Mouse (Mus musculus): ENCODE measurements around the gene Serpini1.

Gene Serpini1

DNA sequence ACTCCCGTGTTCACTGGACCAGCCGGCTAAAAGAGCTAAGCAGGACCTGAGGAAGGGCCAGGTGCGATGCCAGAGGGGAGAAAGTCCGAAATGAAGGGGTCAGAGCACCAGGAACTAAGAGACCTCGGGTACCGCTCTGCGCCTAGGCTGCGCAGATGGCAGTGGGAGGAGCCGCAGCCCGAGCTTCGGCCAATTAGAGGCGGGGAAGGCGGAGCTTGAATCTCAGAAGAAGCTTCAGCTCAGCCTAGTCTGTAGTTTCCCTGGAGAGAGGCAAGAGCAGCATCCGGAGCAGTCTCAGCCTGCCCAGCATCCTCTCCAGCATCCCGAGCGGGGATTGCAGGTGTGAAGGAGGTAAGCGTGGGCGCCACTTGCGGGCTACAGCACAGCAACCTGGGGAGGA is at the start of gene Serpini1:
Gene Serpini1 (plus strand): TSS at position 256 of the 400 bp plus-strand sequence.
- peak; percentile 92 for DNase-seq (ENCODE audit: low spot score)

DNA sequence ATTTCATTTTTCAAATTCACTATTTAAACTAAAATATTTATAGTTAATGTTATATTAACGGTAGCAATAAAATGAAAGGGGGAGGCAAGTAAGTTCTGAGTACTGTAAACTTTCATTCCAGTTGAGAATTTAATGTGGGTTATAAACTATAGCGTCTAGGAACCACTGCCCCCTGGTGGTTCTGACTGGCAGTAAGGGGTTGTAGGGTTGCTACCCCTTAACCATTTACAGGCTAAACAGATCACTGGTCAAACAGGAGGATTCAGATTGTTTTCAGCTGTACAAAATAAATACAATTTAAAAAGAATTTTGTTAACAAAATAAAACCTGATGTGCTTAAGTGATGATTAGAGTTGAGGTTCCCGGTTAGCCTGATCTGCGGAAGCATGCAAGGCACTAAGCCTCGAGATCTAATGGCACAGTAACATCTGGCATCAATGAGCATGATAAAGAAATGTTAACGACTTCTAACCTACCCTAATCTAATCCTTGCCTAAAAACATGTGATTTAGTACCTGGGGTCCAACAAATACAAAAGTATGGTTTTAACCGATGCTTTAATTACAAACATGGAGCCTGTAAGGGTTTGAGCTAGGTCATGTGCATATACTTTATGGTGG is 39.6 kb upstream of the Serpini1 start:
- peak; percentile 48 for DNase-seq (ENCODE audit: low spot score)

DNA sequence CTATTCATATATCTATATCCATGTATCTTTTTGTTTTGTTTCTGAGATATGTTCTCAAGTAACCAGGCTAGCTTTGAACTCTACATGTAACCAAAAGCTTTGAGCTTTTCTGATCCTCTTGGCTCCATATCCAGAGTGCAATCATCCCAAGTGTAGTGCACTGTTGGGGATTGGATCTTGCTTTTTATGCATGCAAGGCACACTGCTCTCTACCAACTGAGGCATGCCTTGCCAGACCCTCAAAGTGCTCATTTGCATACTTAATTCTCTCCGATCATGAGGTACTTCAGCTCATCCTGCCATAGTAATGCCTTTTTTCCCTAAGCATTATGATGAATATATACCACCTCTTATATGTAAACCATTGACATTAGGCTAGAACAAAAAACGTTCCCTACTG is 36.0 kb upstream of the Serpini1 start:
- no peak for DNase-seq (ENCODE audit: low spot score)

DNA sequence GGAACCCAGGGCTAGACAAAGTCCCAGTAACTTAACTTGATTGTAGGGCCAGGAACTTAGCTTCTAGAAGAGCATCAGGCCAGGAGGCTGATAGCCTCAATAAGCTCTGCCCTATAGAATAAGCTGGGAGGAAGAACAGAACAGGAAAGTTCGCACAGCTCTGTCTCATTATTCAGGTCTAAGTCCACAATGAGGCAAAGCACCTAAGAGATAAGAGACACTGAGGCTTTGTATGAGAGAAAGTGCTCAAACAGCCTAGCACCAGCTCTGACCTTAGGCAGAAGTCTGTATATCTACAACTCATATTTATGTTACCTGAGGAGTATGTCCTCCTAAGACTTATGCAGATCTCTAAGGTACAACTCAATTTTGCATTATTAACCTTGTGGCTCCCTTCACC is 34.8 kb upstream of the Serpini1 start:
- DNase-seq (ENCODE audit: low spot score), result no peak

DNA sequence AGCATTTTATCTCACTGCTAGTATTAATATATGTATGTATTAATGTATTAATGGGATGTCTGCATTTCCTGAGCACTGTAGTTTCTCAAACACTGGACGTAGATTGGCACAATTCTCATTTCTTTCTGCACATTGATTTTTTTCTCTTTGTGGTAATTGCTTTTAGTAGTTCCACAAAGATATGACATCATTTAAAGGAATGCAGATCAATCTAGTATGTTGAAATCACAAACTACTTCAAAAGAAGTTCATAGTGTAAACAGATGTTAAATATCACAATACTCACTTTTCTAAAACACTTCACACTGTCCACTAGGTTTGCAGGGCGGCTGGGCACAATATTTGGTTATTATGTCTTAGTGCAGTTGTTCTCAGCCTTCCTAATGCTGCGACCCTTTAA is 26.3 kb upstream of the Serpini1 start:
- no peak for DNase-seq (ENCODE audit: low spot score)

DNA sequence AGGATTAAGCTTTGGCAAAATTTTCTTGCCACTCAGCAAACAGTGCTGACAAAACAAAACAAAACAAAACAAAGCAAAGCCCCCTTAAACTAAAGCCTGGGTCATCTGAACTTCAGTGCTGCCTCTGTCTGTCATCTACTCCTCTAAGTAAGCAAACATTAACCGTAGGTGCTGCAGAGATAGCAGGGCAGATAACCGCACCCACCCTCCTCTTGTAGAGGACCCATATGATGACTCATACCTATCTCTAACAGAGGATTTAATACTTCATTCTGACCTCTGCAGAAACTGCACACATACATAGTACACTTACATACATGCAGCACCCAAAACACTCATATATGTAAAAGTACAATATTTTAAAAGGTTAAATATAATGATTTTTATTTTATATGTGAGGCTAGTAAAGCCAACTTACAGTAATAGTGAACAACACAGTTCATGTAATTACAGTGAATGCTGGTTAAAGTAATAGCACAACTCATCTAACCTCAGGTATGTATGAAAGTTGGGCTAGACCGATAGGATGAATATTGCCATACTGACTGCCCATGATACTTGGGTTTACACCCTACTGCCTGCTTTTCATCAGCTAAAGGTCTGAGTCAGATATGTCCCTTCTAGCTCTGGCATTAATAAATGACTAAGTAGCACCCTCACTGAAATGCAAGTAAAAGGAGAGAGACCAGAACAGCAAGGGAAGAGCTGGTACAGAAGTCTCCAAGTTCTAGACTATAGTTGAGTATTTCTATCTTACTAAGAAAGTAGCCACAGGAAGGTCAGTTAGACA is 23.1 kb upstream of the Serpini1 start:
- DNase-seq (ENCODE audit: low spot score), result no peak

DNA sequence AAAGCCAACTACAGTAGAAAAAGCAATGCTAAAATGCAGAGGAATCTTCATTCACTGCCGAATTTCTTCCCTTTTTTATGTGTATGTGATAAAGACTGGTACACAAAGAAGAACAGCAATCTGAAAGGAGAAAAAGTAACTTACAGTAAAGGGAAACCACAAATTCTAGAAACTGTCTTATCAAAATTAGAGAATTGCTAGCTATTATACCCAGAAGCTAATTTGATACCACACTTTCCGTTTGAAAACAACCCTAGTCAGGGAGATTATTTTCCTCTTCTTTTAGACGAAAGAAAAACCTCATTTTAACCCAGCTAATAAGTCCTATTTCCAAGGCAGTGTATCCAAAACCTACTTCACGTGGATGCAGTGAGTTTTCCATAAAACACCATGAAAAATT is 16.1 kb upstream of the Serpini1 start:
- DNase-seq (ENCODE audit: low spot score), result no peak

DNA sequence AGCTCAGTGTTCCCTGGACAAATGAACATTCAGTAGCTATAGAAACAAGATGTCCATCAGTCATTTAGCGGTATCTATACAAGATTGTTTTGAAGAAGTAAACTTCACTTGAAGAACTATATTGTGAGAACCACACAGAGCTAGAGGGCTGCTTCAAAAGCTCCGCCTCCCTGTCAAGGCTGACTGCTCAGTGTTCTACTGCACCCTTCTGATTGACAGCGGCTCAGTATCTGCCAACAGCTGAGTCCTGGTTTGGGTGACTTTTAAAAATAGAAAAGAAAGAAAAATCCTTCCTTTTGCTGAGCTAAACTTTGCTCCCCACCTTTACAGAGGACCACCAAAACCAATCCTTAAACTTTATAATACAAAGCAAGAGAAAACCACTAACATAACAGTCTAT is 14.5 kb upstream of the Serpini1 start:
- peak; percentile 19 for DNase-seq (ENCODE audit: low spot score)

DNA sequence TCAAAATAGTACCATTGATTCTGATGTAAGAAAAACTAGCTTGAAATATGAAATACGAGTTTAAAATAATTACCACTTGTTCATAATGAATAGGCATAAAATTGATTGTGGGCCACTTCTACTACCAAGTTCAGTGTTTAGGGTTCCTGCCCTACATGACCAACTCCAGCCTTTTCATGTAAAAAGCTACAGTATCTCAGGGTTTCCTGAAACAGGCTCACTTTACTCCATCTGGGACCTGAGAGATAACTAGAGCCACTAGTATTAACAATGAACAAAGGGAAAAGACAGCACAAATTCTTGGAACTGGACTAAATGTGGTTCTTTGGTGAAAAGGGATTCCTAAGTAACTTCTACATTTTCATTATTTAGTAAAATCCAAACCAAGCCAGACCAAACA is 13.1 kb upstream of the Serpini1 start:
- DNase-seq (ENCODE audit: low spot score), result no peak

DNA sequence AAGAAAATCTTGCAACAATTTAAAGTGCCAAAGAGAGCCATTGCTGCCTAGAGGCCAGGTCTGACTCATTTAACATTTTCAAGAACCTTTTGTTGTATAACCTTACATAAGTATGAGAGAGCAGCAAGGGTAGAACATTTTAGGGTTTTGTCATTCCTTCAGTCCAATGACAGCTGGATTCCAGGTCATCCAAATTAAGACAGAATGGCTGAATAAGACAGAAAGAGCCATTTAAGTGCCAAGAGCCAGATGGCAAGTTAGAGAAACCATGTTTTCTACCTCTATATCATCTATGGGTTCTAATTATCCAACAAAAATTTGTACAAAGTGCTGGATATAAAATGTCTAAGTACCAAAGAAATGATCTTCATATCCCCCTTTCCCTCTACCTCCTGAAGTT is 6.1 kb upstream of the Serpini1 start:
- DNase-seq (ENCODE audit: low spot score), result no peak

DNA sequence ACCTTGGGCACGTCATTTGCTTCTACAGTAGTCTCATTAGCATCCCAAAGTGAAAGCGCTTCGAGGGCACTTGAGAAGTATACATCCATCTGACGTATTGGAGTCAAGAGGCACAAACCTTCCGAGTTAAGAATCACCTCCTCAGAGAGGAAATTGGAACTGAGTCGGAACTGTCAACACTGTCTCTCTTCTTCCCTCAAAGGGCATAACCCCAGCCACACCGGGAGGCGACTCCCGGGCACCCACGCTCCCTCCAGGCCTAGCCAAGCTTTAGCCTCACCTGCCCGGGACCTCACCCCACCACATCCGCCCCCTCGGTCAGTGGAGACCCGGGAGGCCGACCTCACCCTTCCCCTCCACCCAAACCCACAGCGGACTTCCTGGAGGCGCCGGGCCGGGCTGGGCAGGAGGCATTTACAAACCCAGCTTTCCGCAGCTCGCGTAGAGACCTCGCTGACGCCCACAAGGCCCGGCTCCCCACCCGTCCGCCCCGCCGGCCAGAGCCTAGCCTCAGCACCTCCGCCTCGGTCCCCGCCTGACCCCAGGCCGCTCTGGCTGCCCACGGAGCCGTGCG is 1.1 kb upstream of the Serpini1 start:
- DNase-seq (ENCODE audit: low spot score), result peak; percentile 12

DNA sequence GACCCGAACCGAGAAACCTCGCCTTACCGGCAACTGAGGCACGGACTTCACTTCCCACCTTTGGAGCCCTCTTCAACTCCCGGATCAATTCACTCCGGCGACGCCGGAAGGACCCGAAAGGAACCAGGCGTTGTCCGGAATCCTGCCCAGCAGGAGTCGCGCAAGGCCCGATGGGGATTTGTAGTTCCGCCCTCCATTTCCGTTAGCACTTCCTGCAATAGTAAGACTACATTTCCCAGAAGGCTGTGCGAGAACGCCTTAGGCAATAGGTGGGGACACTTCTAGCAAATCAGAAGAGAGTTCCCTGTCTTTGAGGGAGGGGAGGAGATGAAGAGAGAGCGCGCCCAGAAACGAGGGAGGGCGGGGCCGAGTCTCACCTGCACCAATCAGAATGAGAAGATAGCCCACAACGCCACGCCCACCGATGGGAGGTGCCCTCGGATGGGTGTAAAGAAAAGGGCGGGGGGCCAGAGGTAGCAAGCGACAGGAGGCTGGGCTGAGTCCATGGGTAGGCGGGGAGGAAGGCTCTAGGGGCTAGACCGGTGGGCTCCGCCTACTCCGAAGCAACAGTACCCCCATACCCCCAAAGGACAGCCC is 554 bp upstream of the Serpini1 start, which contains the start of gene Pdcd10:
Gene Pdcd10 (minus strand): TSS at position 162 of the 597 bp plus-strand sequence.
- peak; percentile 100 for DNase-seq (ENCODE audit: low spot score)

DNA sequence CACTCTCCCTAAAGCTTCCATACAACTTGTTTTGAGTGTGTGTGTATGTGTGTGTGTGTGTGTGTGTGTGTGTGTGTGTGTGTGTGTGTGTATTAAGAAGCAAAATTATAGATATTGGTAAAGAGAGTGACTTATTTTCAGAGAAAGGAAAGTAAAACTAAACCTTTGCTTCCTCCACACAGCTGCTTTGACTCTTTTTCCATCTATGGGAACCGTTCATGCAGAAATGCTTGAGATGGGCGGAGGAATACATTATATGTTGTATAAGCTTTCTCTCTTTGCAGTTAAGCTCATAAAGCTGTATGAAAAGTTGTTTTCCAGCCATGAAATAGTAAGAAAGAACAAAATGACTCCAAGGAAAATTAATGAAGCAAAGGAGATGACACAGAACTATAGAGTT is 16.7 kb downstream of the Serpini1 start:
- no peak for DNase-seq (ENCODE audit: low spot score)

DNA sequence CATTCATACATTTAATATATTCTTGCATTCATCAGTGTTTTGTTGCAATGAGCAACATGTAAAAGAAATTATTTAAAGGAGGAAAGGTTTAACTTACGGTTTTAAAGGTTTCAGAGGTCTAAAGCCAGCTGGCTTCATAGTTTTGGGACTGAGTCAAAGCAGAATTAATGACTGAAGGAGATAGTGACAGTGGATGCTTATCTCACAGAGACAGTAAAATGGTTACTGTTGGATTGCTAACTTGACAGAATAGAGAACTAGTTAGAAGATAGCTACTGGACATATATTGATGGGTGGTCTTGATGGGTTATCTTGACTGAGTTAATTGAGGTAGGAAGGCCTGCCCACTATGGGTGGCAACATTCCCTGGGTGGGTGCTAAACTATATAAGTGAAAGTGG is 18.2 kb downstream of the Serpini1 start:
- no peak for DNase-seq (ENCODE audit: low spot score)

DNA sequence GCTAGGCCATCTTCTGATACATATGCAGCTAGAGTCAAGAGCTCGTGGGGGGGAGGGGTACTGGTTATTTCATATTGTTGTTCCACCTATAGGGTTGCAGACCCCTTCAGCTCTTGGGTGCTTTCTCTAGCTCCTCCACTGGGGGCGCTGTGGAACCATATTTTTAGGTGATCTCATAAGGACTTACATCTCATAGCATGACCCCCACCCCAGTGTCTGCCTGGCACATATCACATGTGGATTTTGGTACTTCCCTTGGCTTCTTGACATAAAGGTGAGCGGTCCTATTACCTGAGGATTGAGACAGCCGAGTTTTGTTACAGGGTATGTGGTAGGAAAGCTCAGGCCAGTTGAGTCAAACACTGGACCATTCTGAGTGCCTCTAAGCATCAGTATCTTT is 22.0 kb downstream of the Serpini1 start:
- DNase-seq (ENCODE audit: low spot score), result peak; percentile 20

DNA sequence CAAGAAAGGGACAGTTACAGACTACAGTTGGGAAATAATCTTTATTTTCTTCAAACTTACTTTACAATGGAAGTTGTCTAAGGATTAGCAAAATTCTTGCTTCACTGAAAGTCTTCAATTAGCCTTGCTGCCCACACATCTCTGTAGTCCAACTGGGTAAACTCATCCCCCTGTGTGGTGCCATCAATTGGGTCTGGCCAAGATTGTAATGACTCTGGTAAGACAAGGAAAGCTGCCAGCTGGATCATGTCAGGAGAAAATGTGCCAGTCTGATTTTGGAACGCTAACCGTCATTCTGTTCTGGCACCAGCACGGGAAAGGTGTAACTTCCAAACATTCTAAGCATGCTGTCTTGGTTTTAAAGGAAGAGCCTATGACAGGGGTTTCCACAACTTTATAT is 25.9 kb downstream of the Serpini1 start:
- no peak for DNase-seq (ENCODE audit: low spot score)

DNA sequence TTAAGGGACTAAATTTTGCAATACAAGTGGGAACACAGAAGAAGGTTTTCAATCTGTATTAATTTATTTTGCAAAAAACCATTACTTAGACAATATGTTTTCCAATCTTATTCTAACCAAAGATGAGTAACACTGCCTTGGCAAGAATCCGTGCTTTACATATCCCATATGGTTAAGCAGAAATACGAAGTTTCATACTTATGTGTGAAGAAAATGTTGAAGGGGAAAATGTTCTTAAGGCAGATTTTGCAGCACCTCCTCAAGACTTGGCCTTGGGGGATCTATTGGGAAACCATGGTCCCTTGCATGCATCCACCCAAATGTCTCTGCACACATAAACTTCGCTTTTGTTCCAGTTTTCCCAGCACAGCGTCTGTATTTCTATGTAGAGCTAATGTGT is 27.6 kb downstream of the Serpini1 start:
- no peak for DNase-seq (ENCODE audit: low spot score)

DNA sequence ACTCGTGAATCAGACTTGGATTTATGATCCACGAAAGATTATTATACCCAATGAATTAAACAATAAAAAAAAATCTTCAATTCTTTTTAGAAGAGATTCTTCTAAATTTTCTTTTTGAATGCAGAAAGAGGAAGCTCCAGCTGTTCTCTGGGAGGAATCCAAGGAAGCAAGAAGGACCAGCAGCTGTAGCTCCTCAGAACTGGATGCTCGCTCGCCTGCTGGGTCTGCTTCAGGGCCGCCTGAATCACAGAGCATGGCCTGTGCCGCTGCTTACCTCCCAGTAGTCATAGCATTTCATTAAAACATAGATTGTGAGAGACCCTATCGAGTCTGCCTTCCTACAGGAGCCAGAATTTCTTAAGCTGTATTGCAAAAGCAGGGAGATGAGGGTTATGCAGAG is 53.7 kb downstream of the Serpini1 start:
- no peak for DNase-seq (ENCODE audit: low spot score)

DNA sequence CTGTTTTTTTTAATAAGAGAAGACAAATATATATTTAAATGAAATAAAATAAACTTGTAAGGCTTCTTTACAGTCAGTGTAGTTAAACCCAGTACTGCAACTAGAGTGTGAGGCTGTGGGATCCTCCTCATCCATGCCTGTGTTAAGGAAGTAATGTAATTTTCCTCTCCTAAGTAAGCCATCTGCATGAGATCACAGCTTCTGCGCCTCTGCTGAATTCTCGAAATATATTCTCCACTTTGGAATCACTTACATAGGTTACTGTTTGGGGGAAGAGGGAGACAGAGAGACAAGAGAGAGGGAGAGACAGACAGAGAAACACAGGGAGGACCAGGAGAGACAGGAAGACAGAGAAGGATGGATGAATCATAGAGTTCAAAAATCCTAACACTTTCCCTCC is 67.3 kb downstream of the Serpini1 start:
- DNase-seq (ENCODE audit: low spot score), result no peak

DNA sequence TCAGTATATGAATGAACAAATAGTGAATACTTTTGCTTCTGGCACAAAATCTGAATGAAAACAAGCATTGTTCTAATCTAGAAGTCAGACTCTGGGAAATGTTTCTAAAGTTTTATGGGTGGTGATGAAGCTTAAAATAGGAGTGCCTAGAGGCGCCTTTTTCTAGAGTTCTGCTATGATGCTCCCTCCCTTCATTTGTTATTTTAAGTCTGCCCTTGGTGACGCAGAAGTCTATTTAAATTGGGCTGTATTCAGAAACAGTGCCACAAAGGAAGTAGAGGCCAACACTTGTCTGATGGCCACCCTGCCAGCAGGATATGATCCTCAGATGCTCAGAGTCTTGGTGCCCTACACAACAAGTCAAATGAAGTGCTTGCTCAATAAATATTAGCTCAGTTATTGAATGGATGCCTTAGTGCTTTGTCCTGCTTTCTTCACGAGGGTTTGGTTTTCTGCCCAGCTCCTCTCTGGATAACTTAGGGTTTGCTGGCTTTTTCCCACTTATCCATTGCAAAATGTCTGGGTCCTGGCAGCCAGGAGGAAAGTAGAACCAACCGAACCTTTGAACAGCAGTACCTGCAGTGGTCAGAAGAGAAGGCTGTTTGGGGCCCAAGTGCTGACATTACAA is 73.8 kb downstream of the Serpini1 start:
- no peak for DNase-seq (ENCODE audit: low spot score)

DNA sequence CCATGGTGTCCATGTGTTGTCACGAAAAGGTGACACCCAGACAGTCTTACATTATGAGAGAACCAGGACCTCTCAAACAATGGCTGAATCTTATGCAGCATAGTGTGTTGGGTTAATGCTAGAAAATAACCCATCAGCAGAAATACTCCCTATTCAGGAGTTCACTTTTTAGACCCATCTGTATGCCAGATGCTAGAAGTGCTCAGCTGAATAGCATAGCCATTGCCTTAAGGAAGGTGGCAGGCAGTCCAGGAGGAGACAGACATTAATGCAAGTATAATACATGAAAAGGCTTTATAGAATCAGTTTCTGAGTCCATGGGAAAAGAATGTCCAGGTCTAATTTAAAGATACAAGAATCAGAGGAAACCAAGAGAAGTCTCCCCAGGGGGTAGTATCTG is 75.9 kb downstream of the Serpini1 start:
- DNase-seq (ENCODE audit: low spot score), result peak; percentile 35

DNA sequence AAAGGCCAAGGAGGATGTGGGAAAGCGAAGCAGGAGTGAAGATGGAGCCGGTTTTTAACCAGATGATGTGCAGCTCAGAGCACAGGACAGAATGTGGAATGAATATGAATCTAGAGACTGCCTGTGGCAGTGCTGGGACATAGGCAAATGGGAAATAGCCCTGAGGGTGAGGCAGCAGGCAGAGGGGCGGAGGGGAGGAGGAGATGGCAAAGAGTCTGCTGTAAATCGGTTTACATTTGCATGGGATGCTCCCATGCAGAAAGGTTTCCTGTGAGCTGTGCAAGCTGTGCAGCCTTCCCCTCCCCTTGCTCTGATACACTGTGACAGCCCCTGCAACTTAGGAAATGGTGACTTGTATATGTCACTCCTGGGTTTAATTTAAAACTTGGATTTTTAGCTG is 76.3 kb downstream of the Serpini1 start:
- DNase-seq (ENCODE audit: low spot score), result peak; percentile 7

DNA sequence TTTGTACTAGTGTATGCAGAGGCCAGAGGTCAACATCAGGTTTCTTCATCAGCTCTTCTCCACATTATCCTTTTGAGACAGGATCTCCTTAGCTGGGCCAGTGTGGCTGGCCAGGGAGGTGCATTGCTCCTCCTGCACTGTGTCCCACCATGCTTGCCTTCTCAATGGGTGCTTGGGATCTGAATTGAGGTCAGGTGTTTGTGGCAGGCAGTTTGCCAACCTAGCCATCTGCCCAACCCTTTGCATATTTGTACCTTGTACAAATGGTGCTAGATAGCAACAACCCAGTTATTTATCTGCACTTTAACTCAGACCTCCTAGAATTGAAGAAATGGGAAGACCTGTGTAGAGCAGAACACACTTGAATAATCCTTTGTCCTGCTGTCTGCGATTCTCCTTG is 78.3 kb downstream of the Serpini1 start:
- DNase-seq (ENCODE audit: low spot score), result no peak

All from embryo, embryonic 10 days (tissue).